Mouse (Mus musculus) brain, embryonic 14.5 days (tissue): ENCODE data around the gene Zfp365. TPM values are rescaled to one million over a fixed set of nuclear protein-coding genes. Genes with fewer than 3 reads are reported as not detected.

ENCODE experiments used
- DNase-seq: peaks from one replicate; pipeline ENCODE4 v3.0.0-alpha.2; 2011; ENCODE audit warnings: low read depth
- CTCF ChIP-seq: fragments of 200-500 bp; IDR thresholded peaks from 2 replicates; pipeline ENCODE4 v1.5.1; 2012; ENCODE audit warnings: inconsistent platforms, mild to moderate bottlenecking, moderate library complexity, borderline replicate concordance; ENCODE audit not compliant: insufficient read depth, insufficient read length; ENCODE audit errors: extremely low read depth
- POLR2A ChIP-seq: fragments of 200-500 bp; IDR thresholded peaks from 2 replicates; pipeline ENCODE4 v1.6.1; 2012; ENCODE audit warnings: mild to moderate bottlenecking, inconsistent platforms, borderline replicate concordance; ENCODE audit not compliant: poor library complexity, insufficient read depth, insufficient read length, severe bottlenecking; ENCODE audit errors: extremely low read depth
- polyA plus RNA-seq: library from polyadenylated mRNA; depleted of rRNA; stranded (reverse); fragments of >200 nt; gene quantifications from 2 replicates; pipeline ENCODE4 v1.2.3, GENCODE M21; 2012

Zfp365 gene
- polyA plus RNA-seq, 1 experiment, result 3.6 TPM

GRCm38 (mm10) chr10:67901179-67901578 lies 11.3 kb downstream of the Zfp365 start:
- peak; percentile 64 for DNase-seq
- TF ChIP-seq POLR2A (no peak), CTCF (no peak)

GRCm38 (mm10) chr10:67898949-67899675 lies 13.3 kb downstream of the Zfp365 start:
- TF ChIP-seq POLR2A, result no peak
- TF ChIP-seq CTCF, result no peak
- no peak for DNase-seq

- no peak for DNase-seq
- no peak for TF ChIP-seq POLR2A
- no peak for TF ChIP-seq CTCF
Observed at GRCm38 (mm10) chr10:67898355-67898935, 14.0 kb downstream of the Zfp365 start.

- TF ChIP-seq CTCF (no peak), POLR2A (no peak)
Observed at GRCm38 (mm10) chr10:67897281-67897680, 15.2 kb downstream of the Zfp365 start.

GRCm38 (mm10) chr10:67894683-67895082 lies 17.8 kb downstream of the Zfp365 start:
- DNase-seq, result peak; percentile 49
- TF ChIP-seq CTCF (no peak), POLR2A (no peak)

More at GRCm38 (mm10) chr10:67897281-67897680, 15.2 kb downstream of the Zfp365 start:
- DNase-seq, result peak; percentile 8

GRCm38 (mm10) chr10:67894059-67894458 lies 18.4 kb downstream of the Zfp365 start:
- DNase-seq, result peak; percentile 51
- TF ChIP-seq CTCF (peak; percentile 24; the same call in 1 of the 2 replicates), POLR2A (no peak)

GRCm38 (mm10) chr10:67893226-67893625 lies 19.2 kb downstream of the Zfp365 start:
- peak; percentile 46 for DNase-seq
- TF ChIP-seq POLR2A (no peak), CTCF (no peak)

- TF ChIP-seq POLR2A (no peak), CTCF (no peak)
- DNase-seq, result no peak
Observed at GRCm38 (mm10) chr10:67891126-67891525, 21.3 kb downstream of the Zfp365 start.

GRCm38 (mm10) chr10:67887971-67888370 lies 24.5 kb downstream of the Zfp365 start:
- TF ChIP-seq CTCF (no peak), POLR2A (no peak)
- no peak for DNase-seq

- TF ChIP-seq CTCF, result no peak
- TF ChIP-seq POLR2A, result no peak
- DNase-seq, result no peak
Observed at GRCm38 (mm10) chr10:67880692-67881091, 31.8 kb downstream of the Zfp365 start.

- DNase-seq, result peak; percentile 71
- TF ChIP-seq CTCF (peak; percentile 75), POLR2A (no peak)
Observed at GRCm38 (mm10) chr10:67871811-67872210, 40.7 kb downstream of the Zfp365 start.

- DNase-seq, result no peak
- TF ChIP-seq CTCF (no peak), POLR2A (no peak)
Observed at GRCm38 (mm10) chr10:67868234-67868633, 44.2 kb downstream of the Zfp365 start.
